Mouse (Mus musculus): ENCODE results near the gene Tbc1d22b.
A peak's percentile ranks its signal among the peaks of the same experiment; 100 is the strongest.

Tbc1d22b gene

GRCm38 (mm10) chr17:29542831-29543690 lies 6.5 kb upstream of the Tbc1d22b start:
- peak; percentile 66 to 76 for DNase-seq

GRCm38 (mm10) chr17:29544064-29544463 lies 5.5 kb upstream of the Tbc1d22b start:
- DNase-seq: no peak

- DNase-seq: no peak
These were observed 4.3 kb upstream of the Tbc1d22b start for GRCm38 (mm10) chr17:29545241-29545640.

- no peak for DNase-seq
These were observed 1.1 kb upstream of the Tbc1d22b start for GRCm38 (mm10) chr17:29548494-29548893.

GRCm38 (mm10) chr17:29548994-29549393 lies 591 bp upstream of the Tbc1d22b start:
- DNase-seq: no peak

- DNase-seq: no peak
These were observed 1.4 kb downstream of the Tbc1d22b start for GRCm38 (mm10) chr17:29551019-29551418.

- no peak for DNase-seq
These were observed 2.7 kb downstream of the Tbc1d22b start, which contains the start of gene Tmem217 for GRCm38 (mm10) chr17:29552162-29552732. Gene Tmem217 (minus strand): TSS chr17:29552385.

GRCm38 (mm10) chr17:29554176-29554575 lies 4.6 kb downstream of the Tbc1d22b start:
- DNase-seq: no peak

- DNase-seq: no peak
These were observed 6.9 kb downstream of the Tbc1d22b start for GRCm38 (mm10) chr17:29556456-29556855.

GRCm38 (mm10) chr17:29556893-29557292 lies 7.3 kb downstream of the Tbc1d22b start:
- no peak for DNase-seq

GRCm38 (mm10) chr17:29558476-29558875 lies 8.9 kb downstream of the Tbc1d22b start:
- no peak for DNase-seq

- DNase-seq: no peak
These were observed 15.9 kb downstream of the Tbc1d22b start for GRCm38 (mm10) chr17:29565521-29565920.

GRCm38 (mm10) chr17:29568435-29568834 lies 18.9 kb downstream of the Tbc1d22b start:
- DNase-seq: no peak

GRCm38 (mm10) chr17:29569831-29570230 lies 20.2 kb downstream of the Tbc1d22b start:
- DNase-seq: peak; percentile 46 to 52

GRCm38 (mm10) chr17:29579579-29580126 lies 30.1 kb downstream of the Tbc1d22b start:
- DNase-seq: no peak

- no peak for DNase-seq
These were observed 34.0 kb downstream of the Tbc1d22b start for GRCm38 (mm10) chr17:29583569-29583968.

- DNase-seq: no peak
These were observed 34.7 kb downstream of the Tbc1d22b start for GRCm38 (mm10) chr17:29584306-29584705.

GRCm38 (mm10) chr17:29584737-29585136 lies 35.2 kb downstream of the Tbc1d22b start:
- DNase-seq: no peak

- DNase-seq: no peak
These were observed 35.9 kb downstream of the Tbc1d22b start for GRCm38 (mm10) chr17:29585446-29585845.

- no peak for DNase-seq
These were observed 37.3 kb downstream of the Tbc1d22b start for GRCm38 (mm10) chr17:29586921-29587320.

GRCm38 (mm10) chr17:29589221-29589898 lies 39.8 kb downstream of the Tbc1d22b start:
- no peak for DNase-seq

GRCm38 (mm10) chr17:29595891-29596770 lies 46.5 kb downstream of the Tbc1d22b start:
- DNase-seq: peak; percentile 82 to 85
